Mouse (Mus musculus): Measurements from ENCODE around the gene Orc3.

GRCm38 (mm10) chr4:34549981-34550747, 64.6 kb downstream of the Orc3 start:
- TF ChIP-seq CTCF (IDR thresholded peaks at IDR 0.05; ENCODE audit: extremely low read depth, insufficient read depth, low read length) = no peak
- TF ChIP-seq POLR2A (IDR thresholded peaks at IDR 0.05; ENCODE audit: extremely low read depth, insufficient read depth, low read length) = peak; percentile 74; the same call in 1 of the 2 replicates
